Mouse (Mus musculus) gastrocnemius, adult 8-10 months (tissue): Measurements from ENCODE around the gene Smarca1. TPM values are rescaled to one million over a fixed set of nuclear protein-coding genes. Genes with fewer than 3 reads are reported as not detected.
A peak's percentile ranks its signal among the peaks of the same experiment; 100 is the strongest.

Experiments used
- DNase-seq, 2 experiments: peaks; one replicate each; pipeline ENCODE4 v3.0.0; 2022; ENCODE audit warnings: low spot score in 2 of 2
- total RNA-seq, 4 experiments: library from RNA; stranded (reverse); gene quantifications; 2 replicates each; pipeline ENCODE4 v1.2.4; 2022

Smarca1 gene
- total RNA-seq = 1 to 10 TPM; 4.4 to 8.4 (median 6.5) TPM

GRCm38 (mm10) chrX:47892431-47893024, at the start of gene Smarca1:
TSS of gene Smarca1 (minus strand) at chrX:47892974.
- DNase-seq = no peak

- DNase-seq = no peak
Measured at GRCm38 (mm10) chrX:47937740-47938139, 45.0 kb upstream of the Smarca1 start.

DNA sequence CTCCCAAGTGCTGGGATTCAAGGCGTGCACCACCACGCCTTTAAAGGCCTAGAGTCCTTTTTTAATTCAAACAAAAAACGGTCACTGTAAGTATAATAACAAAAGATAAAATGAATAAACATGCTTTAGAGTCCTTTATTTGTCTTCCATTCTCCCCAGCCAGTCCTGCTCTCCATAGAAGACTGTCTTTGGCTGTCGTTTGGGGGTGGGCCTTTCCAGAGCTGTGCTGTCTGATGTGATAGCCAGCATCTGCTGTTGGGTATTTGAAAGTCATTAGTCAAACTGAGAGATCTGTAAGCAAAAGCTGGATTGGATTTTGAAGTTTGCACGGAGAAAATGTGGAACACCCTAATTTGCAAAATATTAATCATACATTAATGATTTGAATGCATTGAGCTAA, 44.1 kb upstream of the Smarca1 start:
- DNase-seq = no peak

DNA sequence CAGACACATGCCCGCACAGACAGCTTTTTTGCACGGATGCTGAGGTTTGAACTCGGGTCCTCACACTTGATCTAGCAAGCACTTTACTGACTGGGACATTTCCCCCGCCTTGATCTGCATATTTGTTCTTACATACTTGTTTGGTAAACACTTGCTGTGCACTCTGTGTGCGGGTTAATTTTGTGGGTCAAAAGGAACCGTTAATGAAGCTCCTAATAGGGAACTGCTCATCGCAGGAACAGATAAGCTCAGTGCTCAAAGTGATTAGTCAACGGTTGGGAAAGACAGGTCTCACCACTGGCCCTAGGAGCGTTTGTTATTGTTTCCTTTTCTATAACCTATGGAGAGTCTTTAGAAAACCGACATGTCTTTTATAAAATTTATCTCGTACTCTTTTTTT, 41.6 kb upstream of the Smarca1 start:
- DNase-seq = no peak

GRCm38 (mm10) chrX:47930449-47930848, 37.7 kb upstream of the Smarca1 start:
- DNase-seq = no peak

- DNase-seq = no peak
Measured at GRCm38 (mm10) chrX:47927981-47928380, 35.2 kb upstream of the Smarca1 start.

DNA sequence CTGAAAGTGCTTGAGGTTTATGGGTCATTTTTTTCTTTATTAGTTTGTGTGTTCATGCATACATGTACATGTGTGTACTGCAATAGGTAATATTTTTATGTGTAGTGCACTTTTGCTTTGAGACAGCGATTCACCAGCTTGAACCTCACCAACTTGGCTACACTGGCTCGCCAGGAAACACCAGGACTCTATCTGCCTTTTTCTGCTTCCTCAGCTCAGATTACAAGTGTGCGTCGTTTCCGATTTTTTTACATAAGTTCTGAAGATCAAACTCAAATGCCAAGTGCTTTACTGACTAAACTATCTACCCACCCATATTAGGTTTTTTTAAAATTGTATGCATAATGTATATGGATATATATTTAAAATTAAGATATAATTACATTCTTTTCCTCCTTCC, 27.8 kb upstream of the Smarca1 start:
- no peak for DNase-seq

DNA sequence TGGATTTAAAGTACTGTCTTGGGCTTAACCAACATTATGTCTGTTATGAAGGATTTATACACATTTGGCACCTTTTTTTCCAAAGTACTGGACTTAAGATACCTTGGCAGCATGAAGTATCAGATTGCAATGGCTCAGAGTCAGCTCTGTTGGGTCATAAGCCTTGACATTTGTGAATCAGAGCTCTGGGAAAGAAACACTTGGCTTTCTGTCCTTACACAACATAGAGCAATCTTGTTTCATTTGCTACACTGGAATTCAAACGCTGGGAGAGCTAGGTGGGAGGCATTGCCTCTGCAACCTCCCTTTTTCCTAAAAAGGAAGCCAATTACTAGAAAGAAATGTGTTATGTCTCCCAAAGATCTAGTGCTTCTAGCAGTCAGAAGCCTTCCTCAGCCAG, 24.1 kb upstream of the Smarca1 start:
- no peak for DNase-seq

DNA sequence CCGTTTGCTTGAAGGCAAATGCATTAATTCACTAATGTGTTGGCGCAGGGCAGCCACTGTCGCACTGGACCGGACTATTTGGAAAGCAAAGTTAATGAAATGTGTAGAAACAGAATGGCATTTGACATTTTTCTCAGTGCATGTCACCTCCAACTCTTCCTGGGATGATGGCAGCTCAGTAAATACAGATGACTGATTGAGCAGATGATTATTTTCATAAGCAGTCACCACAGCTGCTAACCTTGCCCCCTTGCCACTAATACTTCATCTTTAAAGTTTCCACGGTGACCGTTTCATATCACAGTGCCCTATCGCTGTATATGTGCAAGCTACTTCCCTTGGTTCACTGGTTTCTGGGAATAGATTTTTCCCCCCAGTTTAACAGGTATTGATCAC, 20.8 kb upstream of the Smarca1 start:
- no peak for DNase-seq

DNA sequence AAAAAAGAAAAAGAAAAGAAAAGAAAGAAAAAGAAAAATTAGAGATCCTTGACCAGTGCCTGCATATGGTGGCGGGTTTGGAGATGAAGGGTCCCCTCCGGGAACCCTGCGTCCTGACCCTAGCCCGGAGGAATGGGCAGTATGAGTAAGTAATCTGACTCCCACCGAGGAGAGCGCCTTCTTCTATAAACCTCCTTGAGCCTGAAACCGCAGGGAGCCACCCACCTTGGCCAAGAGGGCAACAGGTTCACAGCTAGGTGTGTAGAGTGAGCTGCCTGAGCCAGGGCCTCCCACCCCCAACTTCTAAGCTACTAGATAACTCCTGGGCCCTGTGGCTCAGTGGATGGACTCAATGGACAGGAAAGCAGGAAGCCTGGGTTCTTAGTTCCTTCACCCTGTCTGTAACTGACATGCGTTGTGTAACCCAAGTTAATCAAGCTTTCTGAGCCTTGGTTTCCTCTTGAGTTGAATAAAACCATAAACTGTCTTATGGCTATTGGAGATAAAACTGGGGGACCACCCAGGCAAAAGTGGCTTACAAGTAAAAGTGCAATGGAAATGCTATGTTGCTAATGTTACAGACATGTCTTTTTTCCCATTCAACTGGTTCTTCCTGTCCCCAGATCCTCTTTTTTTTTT, 20.2 kb upstream of the Smarca1 start:
- peak; percentile 3 to 16 for DNase-seq

DNA sequence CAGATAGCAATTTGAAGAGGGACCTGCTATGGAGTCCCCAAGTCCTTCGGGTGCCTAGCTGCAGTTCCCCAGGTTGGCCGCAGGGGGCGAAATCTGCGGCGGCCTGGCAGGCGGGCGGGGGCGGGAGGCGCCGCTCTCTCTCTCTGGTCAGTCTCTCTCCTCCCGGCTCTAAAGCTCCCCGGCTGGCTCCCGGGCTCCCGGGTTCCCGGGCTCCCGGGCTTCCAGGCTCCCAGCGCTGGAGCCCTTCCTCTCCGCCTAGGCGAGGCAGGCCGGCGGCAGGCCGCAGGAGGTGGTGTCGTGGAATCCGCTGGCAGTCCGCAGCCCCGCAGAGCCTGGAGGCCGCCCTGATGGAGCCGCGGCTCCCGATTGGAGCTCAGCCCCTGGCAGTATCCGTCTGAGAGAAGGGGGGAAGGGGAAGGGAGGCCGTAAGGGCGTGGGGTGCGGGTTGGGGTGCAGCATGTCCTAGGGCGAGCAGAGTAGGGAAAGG, 19.6 kb upstream of the Smarca1 start, which contains the start of gene Ocrl:
Gene Ocrl (plus strand): TSS at position 82 of the 487 bp plus-strand sequence.
- peak; percentile 29 to 32 for DNase-seq

DNA sequence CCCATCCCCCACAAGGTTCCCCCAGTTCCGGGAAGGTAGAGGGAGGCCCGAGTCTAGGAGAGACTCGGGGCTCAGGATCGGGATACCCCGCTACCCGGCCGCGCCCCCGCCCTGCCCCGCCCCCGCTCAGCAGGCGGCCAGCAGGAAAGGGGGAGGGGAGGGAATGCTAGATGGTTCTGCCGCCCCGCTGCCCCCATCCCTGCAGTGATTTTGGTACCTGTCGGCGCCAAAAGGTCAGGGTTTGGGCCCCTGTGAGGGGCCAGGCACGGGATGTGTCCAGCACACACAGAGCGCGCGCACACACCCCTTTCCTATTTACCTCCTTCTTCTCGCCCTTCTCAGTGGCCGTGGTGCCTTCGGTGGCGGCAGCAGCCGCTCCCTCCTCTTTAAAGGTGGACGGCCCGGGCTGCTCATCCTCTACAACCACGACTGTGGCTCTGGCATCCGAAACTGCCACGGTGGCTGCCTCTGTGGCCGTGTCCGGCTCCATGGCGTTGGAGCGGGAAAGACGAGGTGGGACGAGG, 805 bp downstream of the Smarca1 start:
- no peak for DNase-seq

DNA sequence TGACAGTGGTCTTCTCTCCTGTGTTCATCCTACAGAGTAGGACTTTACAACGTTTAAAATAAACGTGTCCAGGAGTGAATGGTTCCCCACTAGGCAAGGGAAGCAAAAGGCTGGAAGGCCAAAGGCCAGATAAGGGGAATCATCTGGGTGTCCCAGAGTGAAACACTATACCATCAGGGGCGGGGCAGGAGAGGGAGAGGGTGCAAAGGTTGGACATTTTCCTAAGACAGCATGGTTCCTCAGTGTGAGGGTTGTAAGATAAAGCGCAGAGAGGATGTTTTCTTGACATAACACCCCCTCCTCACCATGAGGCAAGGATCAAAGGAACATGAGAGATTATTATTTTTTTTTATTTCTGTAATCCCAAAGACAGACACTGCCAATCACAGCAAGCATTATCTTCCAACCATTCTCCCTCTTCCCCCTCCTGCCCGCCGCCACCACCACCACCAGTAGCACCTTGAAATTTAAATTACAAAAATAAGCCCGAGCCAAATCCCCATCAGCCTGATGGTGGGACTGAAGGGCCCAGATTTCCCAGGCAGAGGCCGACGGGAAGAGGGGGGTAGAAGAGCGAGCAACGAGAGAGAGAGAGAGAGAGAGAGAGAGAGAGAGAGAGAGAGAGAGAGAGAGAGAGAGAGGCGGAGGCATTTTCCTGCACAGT, 1.4 kb downstream of the Smarca1 start:
- no peak for DNase-seq

GRCm38 (mm10) chrX:47887401-47887800, 5.4 kb downstream of the Smarca1 start:
- no peak for DNase-seq

DNA sequence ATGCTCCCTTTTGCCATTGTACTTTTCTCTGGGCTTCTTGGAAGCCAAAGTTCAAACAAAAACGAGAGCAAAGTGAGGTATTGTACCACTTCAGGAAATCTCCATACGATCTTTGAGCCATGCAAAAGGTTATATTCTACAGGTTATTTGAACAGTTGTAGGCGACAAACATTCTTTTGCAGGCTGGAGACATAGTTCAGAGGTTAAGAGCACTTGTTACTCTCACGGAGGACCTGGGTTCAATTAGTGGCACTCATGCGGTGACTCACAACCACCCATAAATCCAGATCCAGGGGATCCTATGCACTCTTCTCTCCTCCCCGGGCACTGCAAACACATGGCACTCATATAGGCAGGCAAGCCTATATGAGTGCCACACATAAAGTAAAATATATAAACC, 10.0 kb downstream of the Smarca1 start:
- DNase-seq = no peak

GRCm38 (mm10) chrX:47880052-47880451, 12.7 kb downstream of the Smarca1 start:
- no peak for DNase-seq

DNA sequence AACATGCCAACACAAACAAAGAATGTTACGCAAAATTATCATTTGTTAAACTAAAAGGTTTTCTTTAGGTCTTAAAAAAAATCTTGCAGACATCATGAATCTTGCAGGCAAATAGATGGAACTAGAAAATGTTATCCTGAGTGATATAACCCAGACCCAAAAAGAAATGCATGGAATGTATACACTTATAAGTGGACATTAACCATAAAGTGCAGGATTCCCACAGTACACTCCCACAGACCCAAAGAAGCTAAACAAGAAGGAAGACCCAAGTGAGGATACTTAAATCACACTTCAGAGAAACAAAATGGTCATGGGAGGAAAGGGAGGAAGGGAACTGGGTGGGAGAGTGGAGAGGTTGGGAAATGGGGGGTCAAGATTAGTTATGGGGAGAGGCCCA, 34.2 kb downstream of the Smarca1 start:
- DNase-seq = no peak

DNA sequence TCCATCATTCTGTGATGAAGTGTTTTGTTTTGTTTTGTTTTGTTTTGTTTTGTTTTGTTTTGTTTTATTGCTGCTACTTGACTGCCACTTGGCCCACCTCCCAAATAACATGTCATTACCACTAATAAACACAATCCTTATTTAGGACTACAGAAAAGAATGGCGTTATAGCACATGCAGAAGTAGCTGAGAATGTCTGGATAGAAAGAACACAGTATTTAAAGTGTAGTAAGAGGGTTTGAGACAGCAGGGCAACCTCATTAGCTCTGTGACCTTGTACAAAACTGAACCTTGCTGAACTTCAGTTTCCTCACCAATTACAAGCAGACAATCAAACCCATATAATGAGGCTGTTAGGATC, 57.0 kb downstream of the Smarca1 start:
- no peak for DNase-seq

DNA sequence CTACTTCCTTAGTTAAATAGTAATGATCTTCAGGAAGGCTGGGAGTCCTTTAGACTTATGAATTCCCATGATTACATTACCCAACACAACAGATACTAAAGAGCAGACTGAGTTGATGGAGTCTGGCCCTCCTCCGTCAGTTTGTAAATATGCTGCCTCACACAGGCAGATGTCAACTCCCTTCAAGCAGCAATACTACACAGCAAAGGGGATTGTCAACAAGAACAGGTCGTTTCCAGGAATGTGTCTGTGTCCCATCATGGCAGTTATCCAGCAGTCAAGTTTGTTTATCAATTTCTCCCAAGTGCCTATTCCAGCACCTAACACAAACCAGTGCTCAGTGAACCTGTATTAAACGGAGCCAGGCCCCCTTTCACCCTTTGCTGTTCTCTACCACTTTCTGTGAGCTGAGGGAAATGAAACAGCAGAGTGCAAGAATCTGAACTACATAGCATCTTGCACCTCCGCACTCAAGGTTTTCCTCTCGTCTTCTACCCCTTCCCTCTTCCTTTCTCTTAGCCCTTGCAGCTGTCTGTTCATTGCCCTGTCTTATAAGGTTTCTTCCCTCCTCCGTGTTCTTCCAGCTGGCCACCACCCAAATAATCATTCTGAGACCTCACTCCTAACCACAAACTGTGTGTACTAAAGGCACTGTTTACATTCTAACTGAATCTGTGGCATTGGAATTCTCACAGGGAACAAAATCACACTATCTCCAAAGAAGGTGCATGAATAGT, 57.5 kb downstream of the Smarca1 start:
- no peak for DNase-seq

- no peak for DNase-seq
Measured at GRCm38 (mm10) chrX:47833431-47833830, 59.3 kb downstream of the Smarca1 start.

DNA sequence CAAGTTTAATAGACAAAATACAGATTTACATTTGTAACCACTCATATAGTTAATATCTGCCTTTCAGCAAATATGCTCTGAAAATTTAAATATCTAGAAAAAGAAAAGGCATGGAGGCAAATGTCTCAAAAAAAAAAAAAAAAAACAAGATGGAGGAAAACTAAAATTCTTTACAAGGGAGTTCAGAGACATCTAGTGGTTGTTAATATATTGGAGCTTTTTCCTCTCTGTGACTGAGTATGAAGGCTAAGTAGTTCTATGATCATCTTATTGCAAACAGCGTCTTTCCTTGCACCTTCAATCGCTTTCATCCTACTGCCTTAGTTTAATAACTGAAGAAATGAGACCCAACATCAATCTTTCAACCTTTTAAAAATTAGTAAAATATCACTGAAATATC, 72.2 kb downstream of the Smarca1 start:
- DNase-seq = no peak

DNA sequence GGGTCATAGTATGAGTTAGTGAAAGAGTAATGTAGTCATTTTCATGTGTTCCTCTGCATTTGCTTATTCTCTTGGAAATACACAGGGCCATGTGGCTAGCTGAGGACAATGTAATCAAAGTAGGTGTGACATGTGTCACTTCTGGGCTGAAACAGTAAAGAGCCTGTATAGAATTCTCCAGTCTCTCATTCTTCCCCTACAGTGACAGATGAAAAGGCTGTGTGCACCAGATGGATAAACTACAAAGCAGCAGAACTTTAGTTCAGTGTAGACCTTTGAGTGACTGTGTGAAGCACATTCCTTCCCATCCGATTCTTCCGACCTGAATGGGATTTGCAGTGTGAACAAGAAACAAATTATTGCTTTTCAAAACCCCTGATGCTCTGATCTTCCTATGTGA, 84.1 kb downstream of the Smarca1 start:
- no peak for DNase-seq
